Mouse (Mus musculus) erythroblast, adult 5-6 weeks (primary cell): ENCODE results near the gene Grb7. TPM values are rescaled to one million over a fixed set of nuclear protein-coding genes. Genes with fewer than 3 reads are reported as not detected.

Experiments used
- ATAC-seq: replicated peaks from 2 replicates; pipeline ENCODE4 v1.8.0; 2016; ENCODE audit warnings: moderate number of reproducible peaks, mild to moderate bottlenecking, moderate TSS enrichment, inconsistent platforms; ENCODE audit not compliant: poor library complexity, low FRiP score, severe bottlenecking
- total RNA-seq, 2 experiments: library from RNA; stranded (forward) in 1 of 2; stranded (reverse) in 1 of 2; fragments of 150-400 nt in 1 of 2; fragments of 200-764, 138-1000 nt in 1 of 2; gene quantifications; 2 replicates each; pipeline versions ENCODE4 v1.2.3 to v1.2.4; 2015 to 2017; ENCODE audit warnings: low replicate concordance in 2 of 2

Gene Grb7
- total RNA-seq, 2 experiments from 2014 or later, result not detected

GRCm38 (mm10) chr11:98493394-98493793 is 47.2 kb downstream of the Grb7 start:
- no peak for ATAC-seq

DNA sequence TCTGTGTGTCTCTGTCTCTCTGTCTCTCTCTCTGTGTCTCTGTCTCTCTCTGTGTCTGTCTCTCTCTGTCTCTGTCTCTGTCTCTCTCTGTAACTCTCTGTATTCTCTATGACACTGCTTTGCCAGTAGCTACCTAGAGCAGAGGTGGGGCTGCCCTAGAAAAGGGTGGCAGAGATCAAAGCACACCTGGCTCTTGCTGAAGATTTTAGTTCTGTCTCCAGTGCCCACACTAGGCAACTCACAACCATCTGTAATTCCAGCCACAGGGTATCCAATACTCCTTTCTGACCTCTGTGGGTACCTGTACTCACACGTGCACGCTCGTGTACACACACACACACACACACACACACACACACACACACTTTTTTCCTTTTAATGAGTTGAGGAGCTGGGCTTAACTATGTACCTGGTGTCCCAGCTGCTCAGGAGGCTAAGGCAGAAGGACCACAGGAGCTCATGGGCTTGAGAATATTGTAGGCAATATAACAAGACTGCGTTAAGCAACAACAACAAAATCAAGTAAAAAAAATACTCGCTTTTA is 49.1 kb downstream of the Grb7 start:
- ATAC-seq, result no peak

DNA sequence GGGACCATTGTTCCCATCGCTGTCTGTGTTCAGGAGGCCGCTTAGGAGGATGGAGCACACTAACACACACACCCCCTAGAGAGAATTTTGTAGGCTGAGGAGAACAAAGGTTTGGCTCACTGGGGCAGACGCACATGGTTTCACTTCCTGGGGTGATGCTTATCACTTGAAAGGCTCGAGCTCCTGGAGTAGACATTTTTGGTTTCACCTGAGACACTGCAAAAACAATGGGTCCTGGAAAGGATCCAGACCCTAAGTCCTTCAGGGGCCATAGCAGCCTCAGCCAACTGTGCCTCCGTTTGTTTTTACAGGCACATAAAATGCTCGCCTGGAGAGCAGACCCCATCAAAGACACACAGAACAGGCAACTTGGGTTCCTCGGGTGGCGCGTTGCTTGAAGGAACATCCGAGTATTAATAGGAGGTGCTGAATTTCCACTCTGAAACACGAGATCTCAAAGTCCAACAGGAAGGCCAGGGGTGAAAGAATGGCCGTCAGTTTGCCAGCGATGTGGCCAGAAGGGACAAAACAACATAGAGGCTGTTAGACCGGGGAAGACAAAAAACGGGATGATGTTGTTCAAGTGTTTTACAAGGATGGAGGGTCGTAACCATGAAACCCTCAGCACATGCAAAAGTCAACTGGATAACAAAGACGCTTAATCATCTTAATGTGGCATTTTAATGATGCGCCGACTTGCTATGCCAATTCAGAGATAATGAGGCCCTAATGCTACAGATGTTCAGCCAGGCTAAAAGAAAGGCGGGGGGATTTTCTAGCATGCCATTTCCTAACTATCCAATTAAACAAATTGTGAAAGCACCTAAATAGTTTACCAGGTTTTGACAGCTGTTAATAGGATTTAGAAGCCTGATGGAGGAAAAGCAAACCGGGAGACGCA is 51.4 kb downstream of the Grb7 start:
- ATAC-seq, result no peak

- ATAC-seq, result no peak
Observed at GRCm38 (mm10) chr11:98504926-98505325, 58.7 kb downstream of the Grb7 start.

Other genes starting within 250 kb of the Grb7 start
- gene Cdk12, start 243.3 kb upstream of the Grb7 start, total RNA-seq (2015; ENCODE audit: low replicate concordance), result 181 and 207 TPM in 2 replicates
- gene Cdk12, start 243.3 kb upstream of the Grb7 start, total RNA-seq (2017; ENCODE audit: low replicate concordance), result 263 and 302 TPM in 2 replicates
- not detected in 2 replicates for gene Neurod2, start 116.7 kb upstream of the Grb7 start, total RNA-seq (2015; ENCODE audit: low replicate concordance)
- gene Neurod2, start 116.7 kb upstream of the Grb7 start, total RNA-seq (2017; ENCODE audit: low replicate concordance), result not detected in 2 replicates
- not detected in 2 replicates for gene Ppp1r1b, start 98.0 kb upstream of the Grb7 start, total RNA-seq (2015; ENCODE audit: low replicate concordance)
- gene Ppp1r1b, start 98.0 kb upstream of the Grb7 start, total RNA-seq (2017; ENCODE audit: low replicate concordance), result not detected in 2 replicates
- 8.5 and 9.2 TPM in 2 replicates for gene Stard3, start 88.0 kb upstream of the Grb7 start, total RNA-seq (2015; ENCODE audit: low replicate concordance)
- 2.8 and 6.0 TPM in 2 replicates for gene Stard3, start 88.0 kb upstream of the Grb7 start, total RNA-seq (2017; ENCODE audit: low replicate concordance)
- not detected in 2 replicates for gene Tcap, start 62.6 kb upstream of the Grb7 start, total RNA-seq (2015; ENCODE audit: low replicate concordance)
- not detected in 2 replicates for gene Tcap, start 62.6 kb upstream of the Grb7 start, total RNA-seq (2017; ENCODE audit: low replicate concordance)
- gene Pnmt, start 59.9 kb upstream of the Grb7 start, total RNA-seq (2015; ENCODE audit: low replicate concordance), result not detected in 2 replicates
- not detected in 2 replicates for gene Pnmt, start 59.9 kb upstream of the Grb7 start, total RNA-seq (2017; ENCODE audit: low replicate concordance)
- gene Pgap3, start 45.9 kb upstream of the Grb7 start, total RNA-seq (2015; ENCODE audit: low replicate concordance), result not detected in 2 replicates
- 0.56 TPM in 1 of 2 replicates, not detected in the other for gene Pgap3, start 45.9 kb upstream of the Grb7 start, total RNA-seq (2017; ENCODE audit: low replicate concordance)
- 0.21 TPM in 1 of 2 replicates, not detected in the other for gene Erbb2, start 33.9 kb upstream of the Grb7 start, total RNA-seq (2015; ENCODE audit: low replicate concordance)
- 0.28 TPM in 1 of 2 replicates, not detected in the other for gene Erbb2, start 33.9 kb upstream of the Grb7 start, total RNA-seq (2017; ENCODE audit: low replicate concordance)
- 13.4 and 19.9 TPM in 2 replicates for gene Mien1, start 7.4 kb upstream of the Grb7 start, total RNA-seq (2015; ENCODE audit: low replicate concordance)
- 1.4 and 3.9 TPM in 2 replicates for gene Mien1, start 7.4 kb upstream of the Grb7 start, total RNA-seq (2017; ENCODE audit: low replicate concordance)
- gene Ikzf3, start 99.6 kb downstream of the Grb7 start, total RNA-seq (2015; ENCODE audit: low replicate concordance), result 2.7 and 3.1 TPM in 2 replicates
- gene Ikzf3, start 99.6 kb downstream of the Grb7 start, total RNA-seq (2017; ENCODE audit: low replicate concordance), result 1.4 and 2.6 TPM in 2 replicates
- gene Zpbp2, start 104.7 kb downstream of the Grb7 start, total RNA-seq (2015; ENCODE audit: low replicate concordance), result not detected in 2 replicates
- gene Zpbp2, start 104.7 kb downstream of the Grb7 start, total RNA-seq (2017; ENCODE audit: low replicate concordance), result 4.6 TPM in 1 of 2 replicates, not detected in the other
- gene Ormdl3, start 141.0 kb downstream of the Grb7 start, total RNA-seq (2015; ENCODE audit: low replicate concordance), result 20.5 and 31.9 TPM in 2 replicates
- 37.9 and 51.6 TPM in 2 replicates for gene Ormdl3, start 141.0 kb downstream of the Grb7 start, total RNA-seq (2017; ENCODE audit: low replicate concordance)
- not detected in 2 replicates for gene Lrrc3c, start 151.9 kb downstream of the Grb7 start, total RNA-seq (2015; ENCODE audit: low replicate concordance)
- not detected in 2 replicates for gene Lrrc3c, start 151.9 kb downstream of the Grb7 start, total RNA-seq (2017; ENCODE audit: low replicate concordance)
- 1.0 and 2.5 TPM in 2 replicates for gene Gm12355, start 179.3 kb downstream of the Grb7 start, total RNA-seq (2015; ENCODE audit: low replicate concordance)
- gene Gm12355, start 179.3 kb downstream of the Grb7 start, total RNA-seq (2017; ENCODE audit: low replicate concordance), result 0.60 and 1.1 TPM in 2 replicates
- not detected in 2 replicates for gene Gsdma3, start 180.0 kb downstream of the Grb7 start, total RNA-seq (2015; ENCODE audit: low replicate concordance)
- not detected in 2 replicates for gene Gsdma3, start 180.0 kb downstream of the Grb7 start, total RNA-seq (2017; ENCODE audit: low replicate concordance)
- gene Gsdma2, start 200.4 kb downstream of the Grb7 start, total RNA-seq (2015; ENCODE audit: low replicate concordance), result not detected in 2 replicates
- not detected in 2 replicates for gene Gsdma2, start 200.4 kb downstream of the Grb7 start, total RNA-seq (2017; ENCODE audit: low replicate concordance)
- gene Gsdma, start 218.0 kb downstream of the Grb7 start, total RNA-seq (2015; ENCODE audit: low replicate concordance), result not detected in 2 replicates
- gene Gsdma, start 218.0 kb downstream of the Grb7 start, total RNA-seq (2017; ENCODE audit: low replicate concordance), result not detected in 2 replicates
- gene Psmd3, start 236.2 kb downstream of the Grb7 start, total RNA-seq (2015; ENCODE audit: low replicate concordance), result 10.2 and 14.2 TPM in 2 replicates
- gene Psmd3, start 236.2 kb downstream of the Grb7 start, total RNA-seq (2017; ENCODE audit: low replicate concordance), result 15.4 and 26.9 TPM in 2 replicates